Mouse (Mus musculus) MEL (cell line): ENCODE data around the gene Plb1. TPM values are rescaled to one million over a fixed set of nuclear protein-coding genes. Genes with fewer than 3 reads are reported as not detected.

Source experiments
- DNase-seq: peaks from one replicate; pipeline ENCODE4 v3.0.0; 2011; ENCODE audit warnings: low read depth, low spot score
- H3K27ac ChIP-seq: 2 replicates; pipeline ENCODE4 v1.5.1; 2012; ENCODE audit warnings: low read depth, mild to moderate bottlenecking, control low read depth, low read length, moderate library complexity; ENCODE audit not compliant: control insufficient read depth
- H3K27me3 ChIP-seq, 2 experiments: fragments of 150-350 bp in 1 of 2; sonication (generic) in 1 of 2; 2 replicates each; pipeline ENCODE4 v1.6.1; 2012; ENCODE audit warnings: low read length in 2 of 2, mild to moderate bottlenecking in 2 of 2, improper control_type of control experiment in 1 of 2, moderate library complexity in 1 of 2; ENCODE audit not compliant: insufficient read depth in 2 of 2, control insufficient read depth in 1 of 2
- H3K36me3 ChIP-seq, 2 experiments: 2 replicates each; pipeline ENCODE4 v1.6.1; 2012 to 2014; ENCODE audit warnings: low read length in 2 of 2, improper control_type of control experiment in 1 of 2, inconsistent platforms in 1 of 2, mild to moderate bottlenecking in 1 of 2; ENCODE audit not compliant: insufficient read depth in 2 of 2, control insufficient read depth in 1 of 2
- H3K4me1 ChIP-seq, 2 experiments: fragments of 150-350 bp in 1 of 2; sonication (generic) in 1 of 2; 2 replicates each; pipeline ENCODE4 v1.6.1; 2012; ENCODE audit warnings: low read length in 2 of 2, improper control_type of control experiment in 1 of 2, mild to moderate bottlenecking in 1 of 2; ENCODE audit not compliant: insufficient read depth in 2 of 2, control insufficient read depth in 1 of 2
- H3K4me3 ChIP-seq, 2 experiments: fragments of 150-350 bp in 1 of 2; sonication (generic) in 1 of 2; 2 replicates each; pipeline ENCODE4 v1.5.1; 2012; ENCODE audit warnings: low read depth in 2 of 2, low read length in 2 of 2, mild to moderate bottlenecking in 2 of 2, moderate library complexity in 2 of 2, control low read depth in 1 of 2, improper control_type of control experiment in 1 of 2; ENCODE audit not compliant: control insufficient read depth in 1 of 2, insufficient read depth in 1 of 2
- H3K79me2 ChIP-seq: 2 replicates; pipeline ENCODE4 v1.6.1; 2012; ENCODE audit warnings: mild to moderate bottlenecking, low read length, moderate library complexity; ENCODE audit not compliant: control insufficient read depth, poor library complexity, insufficient read depth
- H3K9ac ChIP-seq: 2 replicates; pipeline ENCODE4 v1.6.1; 2012; ENCODE audit warnings: low read depth, mild to moderate bottlenecking, control low read depth, low read length, moderate library complexity; ENCODE audit not compliant: control insufficient read depth, poor library complexity, severe bottlenecking
- H3K9me3 ChIP-seq: fragments of 150-350 bp; sonication (generic); replicated peaks from 2 replicates; pipeline ENCODE4 v1.6.1; 2012; ENCODE audit warnings: mild to moderate bottlenecking, low read length, improper control_type of control experiment, moderate library complexity; ENCODE audit not compliant: insufficient read depth
- CTCF ChIP-seq, 3 experiments: IDR thresholded peaks in 2 of 3; conservative IDR thresholded peaks in 1 of 3; 2 replicates each; pipeline ENCODE4 v1.5.1; 2011 to 2012; ENCODE audit warnings: low read length in 3 of 3, low read depth in 2 of 3, mild to moderate bottlenecking in 2 of 3, improper control_type of control experiment in 1 of 3, inconsistent platforms in 1 of 3, mixed read lengths in 1 of 3, moderate library complexity in 1 of 3; ENCODE audit not compliant: control insufficient read depth in 1 of 3, insufficient read depth in 1 of 3, poor library complexity in 1 of 3, severe bottlenecking in 1 of 3
- EP300 ChIP-seq, 2 experiments: IDR thresholded peaks; 2 replicates each; pipeline ENCODE4 v1.6.1; 2011; ENCODE audit warnings: improper control_type of control experiment in 2 of 2, low read length in 2 of 2, low read depth in 1 of 2, mild to moderate bottlenecking in 1 of 2
- ETS1 ChIP-seq: IDR thresholded peaks from 2 replicates; pipeline ENCODE4 v1.6.1; 2012; ENCODE audit warnings: low read depth, mild to moderate bottlenecking, inconsistent platforms, low read length, improper control_type of control experiment, moderate library complexity
- GABPA ChIP-seq: IDR thresholded peaks from 2 replicates; pipeline ENCODE4 v1.6.1; 2012; ENCODE audit warnings: low read depth, mild to moderate bottlenecking, inconsistent platforms, low read length, improper control_type of control experiment, moderate library complexity
- HCFC1 ChIP-seq: IDR thresholded peaks from 2 replicates; pipeline ENCODE4 v1.6.1; 2012; ENCODE audit warnings: low read depth, mild to moderate bottlenecking, inconsistent platforms, low read length, improper control_type of control experiment, moderate library complexity
- JUND ChIP-seq: IDR thresholded peaks from 2 replicates; pipeline ENCODE4 v1.6.1; 2011; ENCODE audit warnings: low read depth, mild to moderate bottlenecking, improper control_type of control experiment, low read length
- KAT2A ChIP-seq: conservative IDR thresholded peaks from 2 replicates; pipeline ENCODE4 v1.6.1; 2012; ENCODE audit warnings: low read depth, low read length, improper control_type of control experiment, inconsistent platforms
- MAZ ChIP-seq: IDR thresholded peaks from 2 replicates; pipeline ENCODE4 v1.6.1; 2012; ENCODE audit warnings: low read depth, mild to moderate bottlenecking, inconsistent platforms, low read length, improper control_type of control experiment
- MXI1 ChIP-seq: IDR thresholded peaks from 2 replicates; pipeline ENCODE4 v1.6.1; 2011; ENCODE audit warnings: mild to moderate bottlenecking, low read depth, low read length, improper control_type of control experiment
- MYB ChIP-seq: IDR thresholded peaks from 2 replicates; pipeline ENCODE4 v1.6.1; 2011; ENCODE audit warnings: mild to moderate bottlenecking, low read depth, low read length, improper control_type of control experiment
- MYC ChIP-seq: IDR thresholded peaks from 2 replicates; pipeline ENCODE4 v1.6.1; 2011; ENCODE audit warnings: low read depth, mild to moderate bottlenecking, low read length, improper control_type of control experiment, moderate library complexity
- NELFE ChIP-seq: IDR thresholded peaks from 2 replicates; pipeline ENCODE4 v1.6.1; 2011; ENCODE audit warnings: low read depth, low read length, improper control_type of control experiment
- POLR2AphosphoS2 ChIP-seq: IDR thresholded peaks from 2 replicates; pipeline ENCODE4 v1.6.1; 2011; ENCODE audit warnings: low read length, improper control_type of control experiment
- POLR2AphosphoS5 ChIP-seq: IDR thresholded peaks from 2 replicates; pipeline ENCODE4 v1.6.1; 2012; ENCODE audit warnings: low read depth, borderline replicate concordance, mild to moderate bottlenecking, inconsistent platforms, low read length, moderate library complexity, mixed read lengths
- RAD21 ChIP-seq: IDR thresholded peaks from 2 replicates; pipeline ENCODE4 v1.6.1; 2011; ENCODE audit warnings: mild to moderate bottlenecking, low read depth, low read length, improper control_type of control experiment
- RCOR1 ChIP-seq: IDR thresholded peaks from 2 replicates; pipeline ENCODE4 v1.6.1; 2012; ENCODE audit warnings: low read depth, mild to moderate bottlenecking, inconsistent platforms, low read length, improper control_type of control experiment
- SIN3A ChIP-seq: IDR thresholded peaks from 2 replicates; pipeline ENCODE4 v1.6.1; 2012; ENCODE audit warnings: low read length, improper control_type of control experiment, inconsistent platforms
- SMC3 ChIP-seq: IDR thresholded peaks from 2 replicates; pipeline ENCODE4 v1.6.1; 2011; ENCODE audit warnings: low read depth, low read length, improper control_type of control experiment
- TAL1 ChIP-seq: IDR thresholded peaks from 2 replicates; pipeline ENCODE4 v1.6.1; 2012; ENCODE audit warnings: mild to moderate bottlenecking, inconsistent platforms, low read length, moderate library complexity, mixed read lengths
- TCF12 ChIP-seq: IDR thresholded peaks from 2 replicates; pipeline ENCODE4 v1.6.1; 2014; ENCODE audit warnings: low read depth, mild to moderate bottlenecking, inconsistent platforms, low read length, improper control_type of control experiment, moderate library complexity
- UBTF ChIP-seq: IDR thresholded peaks from 2 replicates; pipeline ENCODE4 v1.6.1; 2012; ENCODE audit warnings: low read depth, mild to moderate bottlenecking, inconsistent platforms, low read length, improper control_type of control experiment, moderate library complexity, borderline replicate concordance; ENCODE audit not compliant: insufficient read depth
- USF2 ChIP-seq, 2 experiments: IDR thresholded peaks; 2 replicates each; pipeline ENCODE4 v1.6.1; 2011 to 2012; ENCODE audit warnings: improper control_type of control experiment in 2 of 2, low read length in 2 of 2, borderline replicate concordance in 1 of 2, inconsistent platforms in 1 of 2, low read depth in 1 of 2, mild to moderate bottlenecking in 1 of 2; ENCODE audit not compliant: insufficient read depth in 1 of 2
- ZC3H11A ChIP-seq: IDR thresholded peaks from 2 replicates; pipeline ENCODE4 v1.6.1; 2012; ENCODE audit warnings: low read depth, mild to moderate bottlenecking, inconsistent platforms, low read length, improper control_type of control experiment
- ZKSCAN1 ChIP-seq: IDR thresholded peaks from 2 replicates; pipeline ENCODE4 v1.6.1; 2012; ENCODE audit warnings: low read depth, mild to moderate bottlenecking, inconsistent platforms, low read length, improper control_type of control experiment, moderate library complexity
- polyA plus RNA-seq, 2 experiments: library from polyadenylated mRNA; stranded (reverse) in 1 of 2; unstranded in 1 of 2; fragments of >175 nt in 1 of 2; fragments of >200 nt in 1 of 2; gene quantifications; 2 replicates each; pipeline versions ENCODE4 v1.2.1 to v1.2.4; 2012; ENCODE audit warnings: low replicate concordance in 2 of 2, low read depth in 1 of 2; ENCODE audit not compliant: insufficient read length in 2 of 2, insufficient read depth in 1 of 2, missing spikeins in 1 of 2
- total RNA-seq: library from RNA; depleted of rRNA; stranded (reverse); fragments of 300-350 nt; gene quantifications from 2 replicates; pipeline ENCODE4 v1.2.3, GENCODE M21; 2012

Gene Plb1
- total and polyA plus RNA-seq, 3 experiments, result not detected

DNA sequence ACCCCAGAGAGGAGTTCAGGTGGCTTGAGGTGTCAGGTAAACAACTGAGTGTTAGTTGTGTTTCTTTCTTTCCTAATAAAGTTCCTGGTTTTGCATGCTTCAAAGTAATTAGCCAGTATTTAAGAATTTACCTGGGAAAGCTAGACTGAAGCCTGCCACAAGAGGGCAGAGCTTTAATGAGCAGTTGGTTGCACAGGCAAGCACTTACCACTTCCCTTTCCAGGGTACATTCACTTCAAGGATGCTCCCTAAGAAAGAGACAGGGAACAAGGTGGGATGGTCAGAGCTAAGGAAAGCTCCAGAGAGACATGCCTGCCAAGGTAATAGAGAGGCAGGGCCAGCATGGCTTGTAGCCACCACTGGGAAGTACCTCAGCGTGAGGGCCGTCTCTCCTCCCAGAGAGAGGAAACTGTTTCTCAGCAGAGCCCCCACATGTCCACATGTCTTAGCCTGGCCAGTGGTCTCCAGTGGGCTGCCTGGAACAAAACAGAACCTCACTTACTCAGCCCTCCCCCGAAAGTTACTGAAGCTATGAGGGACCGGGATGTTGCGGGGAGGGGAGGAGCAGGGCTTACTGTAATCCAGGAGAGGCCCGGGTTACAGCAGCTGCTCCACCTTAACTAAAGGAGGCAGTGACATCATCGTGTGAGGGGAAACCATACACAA lies 89.8 kb downstream of the Plb1 start:
- peaks cover 3 to 7% of the 10 kb centered on the region in 2 experiments for H3K27me3 ChIP-seq
- no peak overlapping the region for H3K9ac ChIP-seq
- TF ChIP-seq RCOR1 (no peak), SMC3 (peak; percentile 94), CTCF (IDR thresholded peaks at IDR 0.05 in 2 of 3, conservative IDR thresholded peaks at IDR 0.05 in 1 of 3; ENCODE audit: control insufficient read depth in 1 of 3, insufficient read depth in 1 of 3, low read depth in 2 of 3, low read length in 3 of 3, poor library complexity in 1 of 3, severe bottlenecking in 1 of 3) (peak; percentile 67 to 81 (median 69)), ZC3H11A (peak; percentile 54), RAD21 (peak; percentile 76), MXI1 (no peak)
- H3K4me3 ChIP-seq, result no peak overlapping the region
- H3K36me3 ChIP-seq, result no peaks in the 10 kb centered on the region
- H3K27ac ChIP-seq, result no peak overlapping the region
- peak; percentile 55 for DNase-seq
- H3K79me2 ChIP-seq, result no peaks in the 10 kb centered on the region
- H3K9me3 ChIP-seq, result no peaks in the 10 kb centered on the region
- H3K4me1 ChIP-seq, result no peaks in the 10 kb centered on the region

DNA sequence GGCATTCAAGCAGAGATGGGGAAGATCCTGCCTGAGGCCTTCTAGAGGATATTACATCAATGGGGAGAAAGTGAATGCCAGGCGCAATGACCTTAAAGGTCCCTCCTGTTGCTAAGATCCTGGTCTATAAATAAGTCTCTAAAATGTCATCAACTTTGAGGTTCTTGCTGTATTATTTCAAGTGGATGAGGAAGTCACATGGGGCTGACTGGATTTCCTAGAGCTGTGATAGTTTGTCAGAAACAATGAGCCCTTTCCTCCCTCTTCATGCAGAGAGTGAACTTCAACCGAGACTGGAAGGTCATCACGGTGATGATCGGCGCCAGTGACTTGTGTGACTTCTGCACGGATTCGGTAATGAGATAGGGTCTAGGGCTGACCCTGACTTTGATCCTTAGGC lies 95.6 kb downstream of the Plb1 start:
- H3K79me2 ChIP-seq, result no peaks in the 10 kb centered on the region

DNA sequence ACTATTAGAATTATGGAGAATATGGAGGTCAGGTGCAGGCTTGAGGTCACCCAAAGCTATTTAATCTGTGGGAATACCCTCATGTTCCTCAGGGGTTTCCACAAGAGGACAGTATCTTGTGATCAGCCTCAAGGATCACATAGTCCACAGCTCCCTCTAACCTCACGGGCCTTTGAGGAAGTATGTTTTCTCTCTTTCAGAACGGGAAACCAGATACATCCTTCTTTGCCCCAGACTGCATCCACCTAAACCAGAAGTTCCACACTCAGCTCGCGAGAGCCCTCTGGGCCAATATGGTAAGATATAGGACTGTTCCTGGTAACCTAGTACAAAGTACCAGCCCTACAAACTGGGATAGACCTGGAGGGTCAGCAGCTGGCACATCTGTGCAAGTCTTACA lies 100.1 kb downstream of the Plb1 start:
- no peaks in the 10 kb centered on the region for H3K79me2 ChIP-seq
- H3K4me3 ChIP-seq, result no peak overlapping the region
- H3K4me1 ChIP-seq, result no peaks in the 10 kb centered on the region
- no peak overlapping the region for H3K27ac ChIP-seq
- no peak for DNase-seq
- H3K36me3 ChIP-seq, result no peaks in the 10 kb centered on the region
- H3K9ac ChIP-seq, result no peak overlapping the region
- peaks cover 13% of the 10 kb centered on the region in 2 experiments for H3K27me3 ChIP-seq
- TF ChIP-seq ETS1 (no peak), TCF12 (no peak), HCFC1 (no peak), POLR2AphosphoS2 (no peak), MYB (no peak), JUND (no peak)
- H3K9me3 ChIP-seq, result no peaks in the 10 kb centered on the region

More for the DNA sequence above, 95.6 kb downstream of the Plb1 start:
- peaks cover 14 to 19% of the 10 kb centered on the region in 2 experiments for H3K27me3 ChIP-seq
- DNase-seq, result no peak
- H3K4me1 ChIP-seq, result no peaks in the 10 kb centered on the region
- H3K27ac ChIP-seq, result no peak overlapping the region
- no peak overlapping the region for H3K9ac ChIP-seq
- no peaks in the 10 kb centered on the region for H3K9me3 ChIP-seq
- no peak overlapping the region for H3K4me3 ChIP-seq
- no peaks in the 10 kb centered on the region for H3K36me3 ChIP-seq
- TF ChIP-seq ZKSCAN1 (no peak), SMC3 (no peak), UBTF (no peak), MAZ (no peak), MYC (no peak), EP300 (IDR thresholded peaks at IDR 0.05; ENCODE audit: low read depth in 1 of 2, low read length in 2 of 2) (no peak), TAL1 (no peak), KAT2A (no peak), ZC3H11A (no peak), USF2 (IDR thresholded peaks at IDR 0.05; ENCODE audit: borderline replicate concordance in 1 of 2, insufficient read depth in 1 of 2, low read depth in 1 of 2, low read length in 2 of 2) (no peak), JUND (no peak), HCFC1 (no peak), MYB (no peak), POLR2AphosphoS5 (no peak), NELFE (no peak), SIN3A (no peak), GABPA (no peak)
